Mouse (Mus musculus) spleen, adult 2 months (tissue): Measurements from ENCODE around the gene Olfr125. TPM values are rescaled to one million over a fixed set of nuclear protein-coding genes. Genes with fewer than 3 reads are reported as not detected.

Experiments
- DNase-seq, 2 experiments: peaks; one replicate each; pipeline versions ENCODE4 v3.0.0 to v3.0.0-alpha.2; 2012 to 2021; ENCODE audit warnings: low spot score in 2 of 2, low read depth in 1 of 2
- H3K27ac ChIP-seq: fragments of 200-500 bp; 2 replicates; pipeline ENCODE4 v1.5.1; 2012; ENCODE audit warnings: low read length, inconsistent platforms; ENCODE audit not compliant: insufficient read depth
- H3K27me3 ChIP-seq: fragments of 200-500 bp; 2 replicates; pipeline ENCODE4 v1.6.1; 2012; ENCODE audit warnings: mild to moderate bottlenecking, moderate library complexity, low read length, inconsistent platforms; ENCODE audit not compliant: control insufficient read depth, insufficient read depth
- H3K36me3 ChIP-seq: fragments of 200-500 bp; 2 replicates; pipeline ENCODE4 v1.6.1; 2012; ENCODE audit warnings: mild to moderate bottlenecking, low read length, inconsistent platforms; ENCODE audit not compliant: control insufficient read depth, insufficient read depth
- H3K4me1 ChIP-seq: fragments of 200-500 bp; 2 replicates; pipeline ENCODE4 v1.6.1; 2011; ENCODE audit warnings: inconsistent platforms; ENCODE audit not compliant: control insufficient read depth, insufficient read depth, insufficient read length
- H3K4me3 ChIP-seq: fragments of 200-500 bp; 2 replicates; pipeline ENCODE4 v1.5.1; 2011; ENCODE audit warnings: mild to moderate bottlenecking, inconsistent platforms; ENCODE audit not compliant: insufficient read depth, insufficient read length; ENCODE audit errors: extremely low read depth
- CTCF ChIP-seq: fragments of 200-500 bp; IDR thresholded peaks from 2 replicates; pipeline ENCODE4 v1.5.1; 2011; ENCODE audit warnings: mild to moderate bottlenecking, inconsistent platforms; ENCODE audit not compliant: insufficient read depth, insufficient read length, insufficient replicate concordance; ENCODE audit errors: extremely low read depth
- POLR2A ChIP-seq: fragments of 200-500 bp; IDR thresholded peaks from 2 replicates; pipeline ENCODE4 v1.6.1; 2011; ENCODE audit warnings: low read depth, low read length, inconsistent platforms
- WGBS: fragments of 180-500 bp; shearing (Covaris S2); methylation state at CpG from one replicate; pipeline ENCODE4 v1.1.7; 2018; 5-methylcytosine and 5-hydroxymethylcytosine counted together
- polyA plus RNA-seq: library from polyadenylated mRNA; depleted of rRNA; stranded (reverse); fragments of >200 nt; gene quantifications from 2 replicates; pipeline ENCODE4 v1.2.3, GENCODE M21; 2012; rRNA removed

Olfr125 gene
- not detected in 2 replicates for polyA plus RNA-seq

GRCm38 (mm10) chr17:37832649-37833048, at the start of gene Olfr125:
TSS of gene Olfr125 (plus strand) at chr17:37832949.
- H3K4me3 ChIP-seq, result no peak within 1 kb of the TSS
- H3K4me1 ChIP-seq, result no peaks in the 10 kb centered on the region
- TF ChIP-seq CTCF, result no peak
- no peak for TF ChIP-seq POLR2A
- no peak within 1 kb of the TSS for H3K27ac ChIP-seq
- no peak for DNase-seq
- H3K27me3 ChIP-seq, result no peaks in the 10 kb centered on the region
- H3K36me3 ChIP-seq, result no peaks in the 10 kb centered on the region

DNA sequence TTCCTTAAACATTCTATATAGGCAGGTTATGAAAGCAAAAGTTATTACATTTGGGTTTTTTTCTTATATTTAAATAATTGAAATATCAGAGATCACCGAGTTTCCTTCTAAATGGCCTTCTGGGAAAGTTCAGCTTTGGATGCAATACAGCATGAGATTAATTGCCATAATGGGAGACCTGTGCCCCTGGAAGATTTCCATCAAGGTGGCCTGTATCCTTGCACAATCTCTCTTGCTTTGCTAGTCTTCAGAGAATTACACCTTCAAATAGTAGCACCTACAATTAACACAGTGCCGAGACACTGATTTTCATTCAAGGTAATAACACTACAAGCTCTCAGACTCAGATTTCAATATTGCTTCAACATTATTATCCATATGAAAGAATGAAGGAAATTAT, 39.5 kb upstream of the Olfr125 start, which contains the start of gene Olfr123:
Gene Olfr123, plus strand, starts transcription at position 301 of the 400 bp plus-strand sequence.
- DNase-seq, result no peak
- 86% methylated on average over 2 of the region's 2 CpGs for WGBS
- Histone ChIP-seq H3K27ac (no peak within 1 kb of the TSS), H3K27me3 (no peaks in the 10 kb centered on the region), H3K4me1 (no peaks in the 10 kb centered on the region), H3K4me3 (no peak within 1 kb of the TSS), H3K36me3 (no peaks in the 10 kb centered on the region)
- TF ChIP-seq POLR2A, result no peak
- no peak for TF ChIP-seq CTCF

DNA sequence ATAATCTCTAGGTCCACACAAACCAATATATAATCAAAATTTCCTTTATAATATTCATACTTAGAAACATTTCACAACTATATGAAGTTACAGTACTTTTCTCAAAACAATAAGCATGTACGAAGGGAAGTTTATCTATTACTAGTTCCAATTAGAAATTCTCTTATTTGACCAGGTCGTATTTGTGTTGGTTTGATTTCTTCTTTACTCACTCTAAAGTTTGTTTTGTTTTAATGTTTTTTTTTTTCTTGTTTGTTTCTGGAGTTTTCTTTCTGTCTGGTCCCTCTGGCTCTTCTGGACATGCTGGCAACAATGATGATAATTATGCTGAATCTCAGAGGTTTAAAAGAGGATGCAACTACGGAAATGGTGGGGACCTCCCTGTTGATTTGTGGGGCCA, 33.2 kb upstream of the Olfr125 start, which contains the start of gene Olfr124:
Gene Olfr124, plus strand, starts transcription at position 301 of the 400 bp plus-strand sequence.
- Histone ChIP-seq H3K27me3 (no peaks in the 10 kb centered on the region), H3K27ac (no peak within 1 kb of the TSS), H3K4me1 (no peaks in the 10 kb centered on the region), H3K4me3 (no peak within 1 kb of the TSS), H3K36me3 (no peaks in the 10 kb centered on the region)
- no peak for DNase-seq
- TF ChIP-seq POLR2A (no peak), CTCF (no peak)
- 81% methylated on average over 3 of the region's 3 CpGs for WGBS

DNA sequence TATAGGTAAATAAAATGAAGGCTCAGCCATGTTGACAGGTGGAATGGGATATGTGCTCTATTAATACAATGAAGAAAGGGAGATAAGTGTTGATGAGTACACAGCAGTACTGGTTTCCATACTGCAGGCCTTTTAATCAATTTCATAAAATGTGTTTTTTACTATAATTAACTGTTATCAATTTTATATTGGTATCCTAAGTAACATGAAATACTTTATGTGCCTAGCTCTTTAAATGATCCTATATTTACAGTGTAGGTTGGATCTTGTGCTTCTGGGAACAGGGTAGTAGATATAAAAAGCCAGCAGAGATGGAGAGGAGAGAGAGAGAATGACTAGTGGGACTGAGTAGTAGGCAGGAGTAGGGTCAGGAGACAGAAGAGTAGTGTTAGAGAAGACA, 14.4 kb downstream of the Olfr125 start, which contains the start of gene Olfr126:
Gene Olfr126, plus strand, starts transcription at position 301 of the 400 bp plus-strand sequence.
- DNase-seq, result no peak
- no peaks in the 10 kb centered on the region for H3K4me1 ChIP-seq

GRCm38 (mm10) chr17:37863901-37864300, 31.2 kb downstream of the Olfr125 start:
- no peak overlapping the region for H3K27ac ChIP-seq
- no peaks in the 10 kb centered on the region for H3K4me1 ChIP-seq
- no peak for DNase-seq
- no peaks in the 10 kb centered on the region for H3K27me3 ChIP-seq
- TF ChIP-seq CTCF (no peak), POLR2A (no peak)
- H3K4me3 ChIP-seq, result no peak overlapping the region
- WGBS, result 68% methylated on average over 2 of the region's 2 CpGs
- no peaks in the 10 kb centered on the region for H3K36me3 ChIP-seq

More for the DNA sequence above, 14.4 kb downstream of the Olfr125 start, which contains the start of gene Olfr126:
- TF ChIP-seq POLR2A (no peak), CTCF (no peak)
- H3K4me3 ChIP-seq, result no peak within 1 kb of the TSS
- no peaks in the 10 kb centered on the region for H3K36me3 ChIP-seq
- no peak within 1 kb of the TSS for H3K27ac ChIP-seq
- no peaks in the 10 kb centered on the region for H3K27me3 ChIP-seq

- Histone ChIP-seq H3K4me3 (no peak overlapping the region), H3K27me3 (no peaks in the 10 kb centered on the region), H3K36me3 (no peaks in the 10 kb centered on the region), H3K27ac (no peak overlapping the region), H3K4me1 (no peaks in the 10 kb centered on the region)
- no peak for DNase-seq
- 36% methylated on average over 8 of the region's 8 CpGs for WGBS
- no peak for TF ChIP-seq CTCF
- no peak for TF ChIP-seq POLR2A
Observed at GRCm38 (mm10) chr17:37869676-37870205, 37.0 kb downstream of the Olfr125 start.

DNA sequence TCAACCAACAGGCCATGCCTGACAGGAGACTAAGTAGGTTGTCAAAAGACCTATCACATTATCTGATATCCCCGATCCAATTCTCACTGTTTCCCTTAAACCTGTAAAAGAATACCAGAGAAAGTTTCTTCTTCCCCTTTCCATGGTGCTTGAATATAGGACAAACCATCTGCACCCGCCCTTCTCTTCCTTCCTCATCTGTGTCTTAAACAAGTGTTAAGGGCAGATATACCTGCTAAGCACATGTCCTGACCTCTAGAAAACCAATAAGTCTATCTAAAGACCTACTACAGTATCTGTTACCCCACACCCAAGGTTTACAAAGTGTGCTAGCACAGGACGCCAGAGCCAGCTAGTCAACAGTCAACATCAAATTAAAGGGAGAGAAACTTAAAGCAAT, 41.1 kb downstream of the Olfr125 start:
- Histone ChIP-seq H3K36me3 (no peaks in the 10 kb centered on the region), H3K27ac (no peak overlapping the region), H3K27me3 (no peaks in the 10 kb centered on the region), H3K4me1 (no peaks in the 10 kb centered on the region), H3K4me3 (no peak overlapping the region)
- DNase-seq, result no peak
- WGBS, result 70% methylated on average over 3 of the region's 3 CpGs
- TF ChIP-seq CTCF (no peak), POLR2A (no peak)

Other genes with a start within 250 kb of the Olfr125 start
- not detected in 2 replicates for gene Olfr114, start 240.2 kb upstream of the Olfr125 start, polyA plus RNA-seq
- not detected in 2 replicates for gene Olfr115, start 205.8 kb upstream of the Olfr125 start, polyA plus RNA-seq
- not detected in 2 replicates for gene Olfr116, start 205.8 kb upstream of the Olfr125 start, polyA plus RNA-seq
- gene Olfr117, start 169.2 kb upstream of the Olfr125 start, polyA plus RNA-seq, result not detected in 2 replicates
- gene Olfr118, start 166.0 kb upstream of the Olfr125 start, polyA plus RNA-seq, result not detected in 2 replicates
- not detected in 2 replicates for gene Olfr119, start 136.4 kb upstream of the Olfr125 start, polyA plus RNA-seq
- not detected in 2 replicates for gene Olfr120, start 111.1 kb upstream of the Olfr125 start, polyA plus RNA-seq
- gene Olfr121, start 84.1 kb upstream of the Olfr125 start, polyA plus RNA-seq, result not detected in 2 replicates
- gene Olfr122, start 64.3 kb upstream of the Olfr125 start, polyA plus RNA-seq, result not detected in 2 replicates
- gene Olfr123, start 39.4 kb upstream of the Olfr125 start, polyA plus RNA-seq, result not detected in 2 replicates
- not detected in 2 replicates for gene Olfr124, start 33.1 kb upstream of the Olfr125 start, polyA plus RNA-seq
- gene Olfr126, start 14.5 kb downstream of the Olfr125 start, polyA plus RNA-seq, result not detected in 2 replicates
- not detected in 2 replicates for gene Olfr127, start 67.5 kb downstream of the Olfr125 start, polyA plus RNA-seq
- not detected in 2 replicates for gene Olfr128, start 87.6 kb downstream of the Olfr125 start, polyA plus RNA-seq
- gene Olfr761, start 120.1 kb downstream of the Olfr125 start, polyA plus RNA-seq, result not detected in 2 replicates
- not detected in 2 replicates for gene Olfr129, start 227.1 kb downstream of the Olfr125 start, polyA plus RNA-seq
- gene Olfr130, start 231.0 kb downstream of the Olfr125 start, polyA plus RNA-seq, result not detected in 2 replicates